Mouse (Mus musculus): ENCODE measurements at regions not wholly inside any gene's neighbourhood (a gene's known extent, or its start where the extent isn't known, plus 50 kb on each side); places are given as distances from the start of the nearest gene placed in this dataset.
"Not testable (repeated sequence)": the region's sequence is repeated elsewhere in the genome, so short reads cannot be mapped to it uniquely, and the experiment has no call there.

DNA sequence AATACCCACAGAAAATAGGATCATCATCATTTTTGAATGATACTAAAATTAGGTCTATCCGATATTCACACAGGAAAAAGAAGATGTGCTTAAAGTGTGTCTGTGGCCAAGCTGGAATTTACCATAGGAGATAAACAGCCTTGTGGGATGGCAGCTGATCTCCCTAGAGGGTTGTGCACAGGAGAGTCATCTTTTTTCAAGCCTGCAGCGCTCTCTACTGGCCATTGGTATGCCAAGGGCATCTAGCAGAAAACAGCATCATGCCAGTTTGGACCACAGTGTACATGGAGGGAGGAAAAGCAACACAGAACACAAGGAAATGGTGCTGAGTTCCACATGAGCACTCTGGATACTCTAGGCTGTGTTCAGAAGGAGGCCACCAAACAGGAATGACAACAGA, 74.1 kb upstream of the Diaph3 start:
- DNase-seq (ENCODE audit: low read depth, low spot score) = peak; percentile 66

DNA sequence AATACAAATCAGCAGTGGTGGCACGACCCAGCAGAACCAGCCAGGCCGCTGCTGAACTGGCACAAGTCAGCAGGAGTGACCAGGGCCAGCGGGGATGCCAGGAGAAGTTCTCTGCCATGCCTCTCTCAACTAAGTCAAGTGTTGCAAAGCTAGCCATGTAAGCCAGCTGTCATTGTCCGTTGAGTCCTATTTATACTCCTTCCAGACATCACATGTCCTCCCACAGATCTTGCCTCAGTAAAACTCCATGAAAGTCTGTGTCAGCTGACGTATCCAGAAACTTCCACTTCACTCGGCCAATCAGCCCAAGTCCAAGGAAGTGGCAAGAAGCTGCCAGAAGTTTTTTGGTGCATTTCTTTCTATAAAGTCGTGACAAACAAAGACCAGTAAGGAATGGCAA, 76.0 kb upstream of the Diaph3 start:
- DNase-seq (ENCODE audit: low read depth, low spot score) = no peak

DNA sequence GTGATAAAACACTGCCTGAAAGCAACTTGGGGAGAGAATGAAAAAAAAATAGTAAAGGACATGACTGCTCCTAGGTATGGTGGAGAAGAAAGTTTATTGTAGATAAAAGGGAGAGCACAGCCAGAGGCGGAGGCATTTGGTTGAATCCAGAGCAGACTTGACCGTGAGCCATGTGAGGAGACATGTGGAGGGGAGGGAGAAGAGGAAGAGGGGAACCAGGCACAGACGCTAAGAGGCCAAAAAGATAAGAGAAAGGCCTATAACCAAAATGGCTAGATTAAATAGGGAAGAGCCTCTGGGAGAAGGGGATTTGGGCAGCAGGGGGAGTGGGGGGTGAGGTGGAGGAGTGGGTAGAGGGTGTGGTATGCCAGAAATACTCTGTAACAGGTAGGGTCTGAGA, 78.9 kb upstream of the Diaph3 start:
- DNase-seq (ENCODE audit: low read depth, low spot score) = no peak

DNA sequence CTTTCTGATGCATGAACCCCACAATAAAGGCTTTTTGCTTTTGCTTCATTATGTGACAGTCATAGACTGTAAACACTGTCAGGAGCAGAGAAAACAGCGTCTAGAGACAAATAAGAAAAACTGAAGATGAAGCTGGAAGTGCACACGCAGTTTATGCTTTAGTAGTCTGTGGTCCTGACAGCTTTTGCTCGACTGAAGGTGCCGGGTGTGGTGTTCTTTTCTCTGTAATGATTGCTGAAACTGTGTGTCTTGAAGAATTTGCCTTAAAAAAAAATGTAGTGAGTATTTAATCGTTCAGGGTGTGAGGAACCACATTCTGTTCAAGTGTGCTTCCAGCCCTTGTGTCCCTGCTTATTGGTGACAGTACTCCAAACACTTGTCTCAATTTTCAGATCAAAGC, 83.8 kb upstream of the Diaph3 start:
- DNase-seq (ENCODE audit: low read depth, low spot score) = no peak

DNA sequence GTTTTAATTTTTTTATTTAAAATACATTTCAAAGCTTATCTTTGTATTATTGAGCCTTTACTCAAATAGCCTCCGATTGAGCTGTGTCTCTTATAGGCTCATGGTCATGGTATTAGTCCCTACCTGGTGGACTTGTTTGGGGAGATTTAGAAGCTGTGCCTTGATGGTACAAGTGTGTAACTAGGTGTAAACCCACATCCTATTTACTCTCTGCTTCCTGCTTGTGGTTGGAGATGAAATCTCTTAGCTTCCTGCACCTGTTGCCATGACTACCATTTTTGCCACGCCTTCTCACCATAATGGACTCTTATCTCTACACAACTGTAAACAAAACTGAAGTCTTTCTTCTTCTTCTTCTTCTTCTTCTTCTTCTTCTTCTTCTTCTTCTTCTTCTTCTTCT, 108.2 kb upstream of the Diaph3 start:
- no peak for DNase-seq (ENCODE audit: low read depth, low spot score)

DNA sequence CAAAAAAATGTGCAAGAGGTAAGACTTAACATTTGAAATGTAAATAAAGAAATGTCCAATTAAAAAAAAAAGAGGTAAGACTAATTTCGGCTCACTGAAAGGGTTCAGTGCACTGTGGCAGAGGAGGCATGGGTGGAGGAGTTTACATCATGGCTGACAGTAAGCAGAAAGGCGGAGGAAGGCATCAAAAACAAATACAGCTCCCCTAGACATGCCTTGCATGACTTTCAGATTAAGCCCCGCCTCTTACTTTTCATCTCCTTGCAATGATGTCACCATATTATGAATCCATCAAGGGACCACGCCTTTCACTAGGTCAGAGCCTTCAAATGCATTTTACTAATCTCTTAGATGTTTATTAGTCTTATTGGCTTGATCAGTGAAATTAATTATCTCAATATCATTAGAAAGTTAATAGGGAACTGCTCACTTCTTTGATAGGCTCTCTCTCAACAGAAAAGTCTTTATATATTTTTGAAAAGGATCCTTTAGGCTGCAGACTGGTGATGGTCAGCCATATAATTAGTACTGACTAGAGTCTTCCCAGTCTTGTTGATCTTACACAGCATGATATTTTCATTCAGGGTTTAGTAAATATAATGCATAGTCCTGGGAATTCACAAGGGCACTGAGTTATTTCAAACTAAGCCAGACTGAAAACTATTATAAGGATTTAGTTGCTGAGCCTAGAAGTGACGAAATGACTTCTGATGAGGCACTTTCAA, 114.6 kb upstream of the Diaph3 start:
- DNase-seq (ENCODE audit: low read depth, low spot score) = no peak

DNA sequence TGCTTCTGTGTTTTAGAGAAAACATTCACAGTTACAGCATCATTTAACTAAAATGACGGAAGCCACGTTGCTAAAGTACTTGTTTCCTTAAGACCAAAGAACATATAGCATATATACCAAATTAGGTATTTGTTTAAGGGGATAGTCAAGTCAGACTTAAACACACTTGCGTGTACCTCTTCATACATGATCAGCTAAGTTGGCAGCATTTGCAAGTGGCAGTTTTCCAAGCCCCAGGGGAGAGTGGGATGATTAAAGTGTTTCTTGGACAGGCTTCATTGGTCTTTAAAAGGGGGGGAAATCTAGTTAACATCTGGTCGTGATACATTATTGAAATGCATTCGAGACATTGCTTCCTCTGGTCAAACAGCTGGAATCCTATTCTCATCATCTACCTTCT, 120.7 kb upstream of the Diaph3 start:
- no peak for DNase-seq (ENCODE audit: low read depth, low spot score)

DNA sequence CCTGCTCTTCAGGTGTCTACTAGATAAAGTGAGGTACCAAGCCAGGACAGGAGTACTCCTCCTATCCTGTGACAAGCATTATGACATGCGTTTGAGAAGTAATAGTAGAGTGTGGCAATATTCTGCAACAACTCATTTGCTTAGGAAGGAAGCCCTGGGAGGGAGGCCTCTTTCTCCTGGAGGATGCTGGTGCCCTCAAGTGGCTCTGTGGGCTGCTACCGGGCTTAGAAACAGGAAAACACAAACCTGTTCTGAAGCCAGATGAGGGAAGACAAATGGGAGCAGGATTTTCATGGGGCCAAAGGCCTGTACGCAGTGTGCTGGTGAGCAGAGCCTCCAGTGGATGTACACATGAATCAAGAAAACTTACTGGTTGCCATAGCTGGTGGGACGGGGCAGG, 123.8 kb upstream of the Diaph3 start:
- DNase-seq (ENCODE audit: low read depth, low spot score) = peak; percentile 3

DNA sequence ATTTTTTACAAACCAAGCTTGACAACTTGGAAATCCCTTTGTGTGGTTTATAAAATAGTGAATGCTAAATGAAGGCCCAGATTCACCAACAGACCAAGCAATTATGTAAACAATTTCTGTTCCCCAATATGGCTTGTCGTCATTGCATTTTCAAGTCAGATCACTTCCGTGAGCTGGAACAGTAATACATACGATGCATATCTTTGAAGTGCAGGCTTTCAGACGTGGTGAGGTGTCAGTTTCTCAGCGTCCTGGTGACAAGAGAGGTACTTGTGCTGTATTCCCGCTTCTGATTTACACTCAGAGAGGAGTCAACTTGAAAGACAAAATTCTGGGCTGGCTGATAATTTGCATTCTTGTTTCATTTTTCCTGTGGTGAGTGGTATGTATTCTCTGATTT, 125.3 kb upstream of the Diaph3 start:
- no peak for DNase-seq (ENCODE audit: low read depth, low spot score)

DNA sequence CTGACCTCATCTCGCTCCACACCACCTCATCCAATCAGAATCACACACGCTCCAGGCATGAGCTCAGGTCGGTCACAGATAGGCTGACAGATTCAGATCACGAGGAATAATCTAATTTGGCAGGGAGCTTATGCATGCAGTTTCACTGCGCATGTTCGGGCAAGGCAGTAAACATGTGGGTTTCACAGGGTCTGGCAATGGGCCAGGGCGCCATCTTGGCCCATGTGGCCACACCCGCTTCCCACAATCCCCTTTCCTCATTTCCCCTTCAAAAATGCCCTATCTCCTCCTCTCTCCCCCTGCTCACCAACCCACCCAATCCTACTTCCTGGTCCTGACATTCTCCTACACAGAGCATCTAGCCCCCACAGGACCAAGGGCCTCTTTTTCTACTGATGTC, 127.2 kb upstream of the Tdrd3 start:
- not testable (repeated sequence) for DNase-seq (ENCODE audit: low read depth, low spot score)

DNA sequence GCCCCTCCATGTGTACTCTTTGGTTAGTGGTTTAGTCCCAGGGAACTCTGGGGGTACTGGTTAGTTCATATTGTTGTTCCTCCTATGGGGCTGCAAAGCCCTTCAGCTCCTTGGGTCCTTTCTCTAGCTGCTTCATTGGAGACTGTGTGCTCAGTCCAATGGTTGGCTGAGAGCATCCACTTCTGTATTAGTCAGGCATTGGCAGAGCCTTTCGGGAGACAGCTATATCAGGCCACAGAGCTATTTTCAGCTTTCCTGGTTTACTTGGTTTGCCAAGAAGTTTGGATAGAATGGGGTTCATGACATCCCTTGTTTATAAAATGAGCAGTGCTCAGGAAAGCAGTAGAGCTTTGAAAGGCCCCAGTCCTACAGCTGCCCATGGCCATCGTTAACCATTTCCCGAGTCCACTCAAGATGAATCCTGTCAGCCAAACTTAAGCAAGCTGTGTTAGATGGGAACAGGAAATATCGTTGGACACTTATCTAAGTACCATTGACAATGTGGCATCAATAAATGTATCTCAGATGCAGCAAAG, 126.7 kb upstream of the Tdrd3 start:
- no peak for DNase-seq (ENCODE audit: low read depth, low spot score)

DNA sequence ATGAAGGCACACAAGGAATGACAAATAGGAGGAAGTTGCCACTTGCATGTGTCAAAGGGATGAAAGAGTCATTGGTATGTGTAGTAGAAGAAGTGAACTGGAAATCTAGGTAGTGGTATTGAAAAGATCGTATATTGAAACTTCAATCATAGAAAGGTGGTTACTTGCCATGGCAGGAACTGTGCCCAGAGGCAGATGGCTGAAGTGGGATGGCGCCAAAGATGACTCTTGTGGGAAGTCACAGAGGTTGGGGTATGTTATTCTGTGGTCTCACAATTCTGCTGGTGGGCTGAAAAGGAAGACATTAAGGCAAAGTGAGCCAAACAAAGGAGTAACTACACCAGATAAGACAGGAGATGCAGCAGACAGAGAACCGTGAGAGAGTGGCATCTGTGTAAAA, 121.2 kb upstream of the Tdrd3 start:
- DNase-seq (ENCODE audit: low read depth, low spot score) = no peak

DNA sequence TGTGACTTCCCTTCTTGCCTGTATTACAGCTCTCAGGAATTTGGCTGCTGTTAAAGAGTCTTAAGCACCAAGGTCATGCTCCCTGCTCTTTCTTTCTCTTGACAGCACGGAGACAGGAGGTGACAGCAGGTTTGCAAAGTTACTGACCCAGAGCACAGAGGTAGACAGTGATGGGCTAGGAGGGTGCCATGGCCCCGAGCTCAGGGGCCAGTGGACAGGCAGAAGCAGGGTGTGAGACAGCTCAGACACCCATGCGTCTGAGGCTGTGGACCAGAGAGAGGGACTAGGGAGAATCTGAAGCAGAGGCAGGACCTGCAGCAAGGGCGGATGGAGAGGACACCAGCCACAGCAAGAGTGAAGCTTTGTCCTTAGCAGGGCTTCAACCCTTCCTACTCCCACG, 119.3 kb upstream of the Tdrd3 start:
- DNase-seq (ENCODE audit: low read depth, low spot score) = no peak

DNA sequence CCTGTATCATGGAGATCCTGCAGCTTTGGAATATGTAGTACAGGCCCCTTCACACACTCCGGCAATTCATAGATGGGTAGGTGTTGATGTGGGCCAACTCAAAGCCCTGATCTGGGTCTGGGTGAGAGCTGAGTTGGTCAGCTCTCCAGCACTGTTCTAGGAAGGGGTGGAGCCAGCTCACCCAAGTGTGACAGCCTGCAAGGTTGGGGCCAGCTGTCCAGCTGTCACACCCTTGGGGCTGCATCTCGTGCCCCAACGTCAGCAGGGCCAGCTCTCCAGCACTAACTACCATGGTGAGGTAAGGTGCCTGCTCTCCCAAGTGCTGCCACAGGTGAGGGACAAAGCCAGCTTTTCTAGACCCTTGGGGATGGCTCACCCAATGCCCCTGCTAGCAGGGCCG, 115.6 kb upstream of the Tdrd3 start:
- no peak for DNase-seq (ENCODE audit: low read depth, low spot score)

DNA sequence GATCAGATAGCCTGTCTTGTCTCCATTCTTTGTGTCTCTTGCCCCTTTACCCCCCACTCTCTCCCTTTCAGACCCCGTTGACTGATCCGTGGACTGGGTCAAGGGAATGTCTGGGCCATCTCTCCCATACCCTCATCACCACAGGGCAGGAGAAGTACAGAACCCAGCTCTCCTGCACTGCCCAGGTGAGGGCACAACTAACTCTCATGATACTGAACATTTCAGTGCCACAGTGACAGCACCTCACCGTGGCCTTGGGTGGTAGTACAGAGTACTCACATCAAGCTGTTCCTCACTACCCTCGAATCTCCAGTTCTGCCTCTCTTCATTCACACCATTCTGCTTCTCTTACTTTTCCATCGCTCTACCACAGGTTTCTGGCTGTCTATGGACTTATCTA, 114.9 kb upstream of the Tdrd3 start:
- DNase-seq (ENCODE audit: low read depth, low spot score) = no peak

DNA sequence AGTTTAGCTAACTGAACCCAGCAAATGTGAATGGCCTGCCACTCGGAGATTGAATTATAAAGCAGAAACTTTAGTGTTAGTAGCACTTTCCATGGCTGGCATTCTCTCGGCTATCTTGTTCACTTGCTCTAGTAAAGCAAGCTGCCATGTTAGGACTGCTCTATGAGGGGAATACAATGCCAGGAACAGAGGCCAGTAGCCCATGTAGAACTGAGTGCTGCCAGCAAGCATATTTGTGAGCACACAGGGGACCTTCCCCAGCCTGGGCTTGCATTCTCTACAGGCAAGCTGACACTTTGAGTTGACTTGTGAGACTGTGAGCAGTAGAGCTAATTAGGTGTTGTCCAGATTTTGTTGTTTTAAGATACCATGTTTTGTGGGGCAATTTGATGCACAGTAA, 111.0 kb upstream of the Tdrd3 start:
- no peak for DNase-seq (ENCODE audit: low read depth, low spot score)

DNA sequence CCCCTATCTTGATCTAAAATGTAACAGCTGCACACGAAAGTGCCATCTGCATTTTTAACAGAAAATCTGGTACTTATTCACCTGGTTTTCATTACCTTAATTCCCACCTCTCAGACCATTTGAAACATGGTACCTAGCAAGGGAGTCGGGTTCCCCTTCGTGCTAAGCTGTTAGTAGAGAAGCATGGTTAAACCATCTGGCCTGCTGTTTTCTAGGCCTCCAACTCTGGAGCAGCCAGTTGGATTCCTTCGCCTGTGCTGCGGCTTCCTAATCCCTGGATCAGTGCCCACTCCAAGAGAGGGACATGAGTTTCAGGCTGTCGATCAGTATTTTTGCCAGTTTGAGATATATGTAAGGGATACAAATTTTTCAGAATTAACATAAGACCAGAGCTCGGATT, 110.4 kb upstream of the Tdrd3 start:
- no peak for DNase-seq (ENCODE audit: low read depth, low spot score)

DNA sequence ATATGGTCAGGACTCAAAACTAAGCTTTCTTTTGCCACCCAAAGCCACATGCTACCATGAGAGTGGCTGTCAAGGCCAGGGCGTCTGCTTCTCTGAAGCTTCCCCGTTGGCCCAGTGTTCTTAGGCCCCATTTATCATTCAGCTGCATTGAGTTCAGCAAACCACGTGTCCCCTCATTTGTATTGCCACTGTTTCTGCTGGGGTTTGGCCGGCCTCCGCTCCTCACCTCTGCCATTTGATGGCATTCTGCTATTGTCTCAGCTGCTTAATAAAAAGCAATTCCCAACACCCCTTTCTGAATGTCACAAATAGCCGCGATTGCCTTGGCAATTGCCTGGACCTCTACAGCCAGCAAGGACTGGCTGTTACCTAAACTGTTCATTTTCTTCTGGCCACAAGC, 108.4 kb upstream of the Tdrd3 start:
- no peak for DNase-seq (ENCODE audit: low read depth, low spot score)

DNA sequence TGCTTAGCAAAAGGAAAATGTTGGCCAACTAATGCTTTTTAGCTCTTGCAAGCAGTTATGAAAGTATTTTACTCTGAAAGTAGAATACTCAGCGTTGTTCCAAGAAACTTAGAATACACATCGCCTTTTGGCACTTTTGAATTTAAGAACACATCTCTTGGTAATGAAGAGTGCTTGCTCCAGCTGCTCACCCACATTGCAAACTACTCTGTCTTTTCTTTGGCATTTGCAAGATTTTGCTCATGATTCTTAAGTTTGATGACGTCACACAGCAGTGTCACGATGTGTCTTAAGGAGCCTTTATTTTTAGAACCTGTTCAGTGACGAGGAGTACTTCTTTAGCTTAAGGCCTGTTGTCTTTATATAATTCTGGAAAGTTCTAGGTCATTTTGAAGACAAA, 104.1 kb upstream of the Tdrd3 start:
- DNase-seq (ENCODE audit: low read depth, low spot score) = no peak

DNA sequence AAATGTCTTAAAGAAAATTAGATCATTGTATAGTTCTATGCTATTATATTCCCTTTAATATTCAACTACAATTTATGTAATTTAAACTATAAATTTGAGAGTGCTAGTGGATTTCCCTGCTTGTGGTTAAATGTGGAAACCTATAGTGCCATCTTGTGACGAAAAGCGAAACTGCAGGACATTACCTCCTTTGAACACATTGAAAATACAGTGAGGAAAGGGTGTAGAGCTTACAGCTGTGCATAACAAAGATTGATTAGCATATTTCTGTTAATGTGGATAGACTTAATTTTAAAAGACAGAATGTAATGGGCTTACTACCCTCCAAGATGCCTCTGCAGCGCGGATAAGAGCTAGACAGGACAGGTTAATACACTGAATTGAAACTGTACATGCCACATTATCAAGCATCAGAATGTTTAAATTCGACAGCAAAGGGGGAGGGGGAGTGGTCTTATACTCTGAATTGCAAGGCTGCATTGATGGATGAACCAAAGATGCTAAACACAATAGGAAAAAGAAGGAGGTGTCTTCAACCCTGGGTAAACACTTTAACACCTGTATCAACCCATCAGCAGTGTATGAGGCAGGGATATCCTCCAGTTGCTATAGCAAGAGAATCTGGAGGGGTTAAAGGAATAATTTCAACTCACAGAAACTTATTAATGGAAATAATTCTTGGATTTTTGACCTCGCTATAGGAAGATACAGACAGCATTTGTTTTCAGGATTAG, 101.3 kb upstream of the Tdrd3 start:
- peak; percentile 60 for DNase-seq (ENCODE audit: low read depth, low spot score)

DNA sequence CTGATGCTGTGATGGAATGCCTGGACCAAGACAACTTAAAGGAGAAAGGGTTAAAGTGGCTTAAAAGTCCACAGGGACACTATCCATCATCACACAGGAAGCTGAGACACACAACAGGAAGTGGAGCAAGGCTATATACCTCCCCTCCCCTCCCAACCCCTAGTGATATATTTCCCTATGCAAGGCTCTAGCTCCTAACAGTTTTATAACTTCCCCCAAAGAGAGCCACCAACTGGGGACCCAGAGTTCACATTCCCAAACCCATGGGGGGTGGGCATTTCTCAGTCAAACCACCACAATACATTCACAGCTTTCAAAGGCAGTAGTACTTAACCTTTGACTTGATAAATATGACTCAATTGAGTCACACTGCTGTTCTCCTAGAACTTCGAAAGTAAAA, 88.6 kb upstream of the Tdrd3 start:
- DNase-seq (ENCODE audit: low read depth, low spot score) = no peak

DNA sequence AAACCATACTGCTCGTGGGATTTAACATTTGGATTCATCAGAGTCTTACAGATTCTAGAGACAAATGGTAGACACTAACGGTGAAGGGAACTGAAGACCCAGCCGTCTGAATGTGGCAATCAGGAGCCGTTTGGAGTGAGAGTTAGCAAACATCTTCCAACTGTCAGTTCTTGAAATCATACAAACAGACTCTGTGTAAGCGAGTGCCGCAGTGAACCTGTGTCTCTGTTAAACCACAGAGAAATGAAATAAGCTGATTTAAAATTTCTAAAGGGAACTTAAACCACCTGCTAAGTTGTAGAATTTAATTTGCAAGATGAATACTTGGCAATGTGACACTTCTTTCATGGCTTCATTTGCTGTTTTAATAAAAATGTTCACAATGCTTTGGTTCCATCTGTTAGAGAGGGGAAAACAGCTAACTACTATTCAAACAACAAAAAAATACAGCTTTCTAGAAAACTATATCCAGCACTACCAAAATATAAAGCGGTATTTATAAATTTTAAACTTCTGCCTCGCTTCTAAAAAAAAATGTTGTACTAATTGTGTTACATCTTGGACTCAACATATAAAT, 78.4 kb upstream of the Tdrd3 start:
- no peak for DNase-seq (ENCODE audit: low read depth, low spot score)

DNA sequence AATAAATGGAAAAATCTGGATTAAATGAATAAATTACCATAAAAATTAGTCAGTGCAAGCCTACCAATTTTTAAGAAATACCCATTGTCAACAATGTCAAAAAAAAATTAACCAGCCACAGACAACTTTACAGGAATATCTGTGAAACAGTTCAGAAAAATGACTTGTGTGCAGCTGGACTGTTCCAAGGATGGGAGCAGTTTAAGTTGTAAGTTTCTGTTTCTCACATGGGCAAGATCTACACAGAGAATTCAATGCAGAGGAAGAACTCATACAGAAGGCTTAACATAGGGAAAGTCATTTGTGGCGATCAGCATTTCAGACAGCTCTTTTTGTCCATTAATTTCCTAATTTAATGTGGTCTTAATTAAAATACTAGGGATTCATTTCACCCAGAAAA, 71.9 kb upstream of the Tdrd3 start:
- no peak for DNase-seq (ENCODE audit: low read depth, low spot score)

Measured in ES-CJ7 (cell line).